Mouse (Mus musculus) kidney, adult 2 months (tissue): ENCODE measurements around the gene Wdr93. TPM values are rescaled to one million over a fixed set of nuclear protein-coding genes. Genes with fewer than 3 reads are reported as not detected.

ENCODE experiments used
- DNase-seq: peaks from one replicate; pipeline ENCODE4 v3.0.0; 2021
- H3K27ac ChIP-seq: fragments of 200-500 bp; 2 replicates; pipeline ENCODE4 v1.5.1; 2012; ENCODE audit warnings: low read depth, low read length, control low read depth, inconsistent platforms; ENCODE audit not compliant: insufficient read depth
- H3K27me3 ChIP-seq: fragments of 200-500 bp; replicated peaks from 2 replicates; pipeline ENCODE4 v1.6.1; 2012; ENCODE audit warnings: mild to moderate bottlenecking, moderate library complexity, low read length, inconsistent platforms; ENCODE audit not compliant: control insufficient read depth, insufficient read depth
- H3K36me3 ChIP-seq: fragments of 200-500 bp; 2 replicates; pipeline ENCODE4 v1.6.1; 2012; ENCODE audit warnings: mild to moderate bottlenecking, moderate library complexity, low read length, inconsistent platforms; ENCODE audit not compliant: control insufficient read depth, insufficient read depth
- H3K4me1 ChIP-seq: fragments of 200-500 bp; 2 replicates; pipeline ENCODE4 v1.6.1; 2011; ENCODE audit warnings: low read length; ENCODE audit not compliant: control insufficient read depth, insufficient read depth
- H3K4me3 ChIP-seq: fragments of 200-500 bp; 2 replicates; pipeline ENCODE4 v1.5.1; 2011; ENCODE audit warnings: mild to moderate bottlenecking, low read depth, low read length, control low read depth; ENCODE audit not compliant: insufficient read depth
- CTCF ChIP-seq: fragments of 200-500 bp; conservative IDR thresholded peaks from 2 replicates; pipeline ENCODE4 v1.5.1; 2011; ENCODE audit warnings: low read depth, mild to moderate bottlenecking, control low read depth, low read length, moderate library complexity, mixed read lengths; ENCODE audit not compliant: insufficient read depth, insufficient read length
- POLR2A ChIP-seq: fragments of 200-500 bp; IDR thresholded peaks from one replicate; pipeline ENCODE4 v1.6.1; 2011; ENCODE audit warnings: low read depth, low read length, control low read depth
- WGBS: fragments of 180-500 bp; shearing (Covaris S2); methylation state at CpG from one replicate; pipeline ENCODE4 v1.1.7; 2018; 5-methylcytosine and 5-hydroxymethylcytosine counted together
- polyA plus RNA-seq: library from polyadenylated mRNA; depleted of rRNA; stranded (reverse); fragments of >200 nt; gene quantifications from 2 replicates; pipeline ENCODE4 v1.2.3, GENCODE M21; 2012; rRNA removed

Gene Wdr93
- polyA plus RNA-seq, 1 experiment, result 1.1 TPM

DNA sequence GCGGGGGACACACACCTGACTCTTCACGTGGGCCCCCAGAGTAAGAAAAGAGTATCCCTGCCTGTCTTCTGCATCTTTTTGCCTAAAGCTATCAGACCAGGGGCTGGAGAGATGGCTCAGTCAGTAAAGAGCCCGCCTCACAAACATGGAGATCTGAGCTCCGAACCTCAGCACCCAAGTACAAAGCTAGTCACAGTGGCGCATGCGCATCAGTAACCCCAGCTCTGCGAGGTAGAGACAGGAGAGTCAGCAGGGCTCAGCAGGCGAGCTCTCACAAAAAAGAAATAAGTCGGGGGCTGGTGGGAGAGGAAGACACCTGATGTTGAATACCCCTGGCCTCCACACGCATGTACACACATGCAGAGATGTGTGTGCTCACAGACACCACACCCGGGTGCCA lies 77.0 kb downstream of the Wdr93 start:
- WGBS, result 82% methylated on average over 11 of the region's 11 CpGs
- Histone ChIP-seq H3K27ac (no peak overlapping the region), H3K4me3 (no peak overlapping the region), H3K4me1 (no peaks in the 10 kb centered on the region), H3K27me3 (no peaks in the 10 kb centered on the region), H3K36me3 (no peaks in the 10 kb centered on the region)
- DNase-seq, result no peak
- no peak for TF ChIP-seq POLR2A
- TF ChIP-seq CTCF, result no peak

DNA sequence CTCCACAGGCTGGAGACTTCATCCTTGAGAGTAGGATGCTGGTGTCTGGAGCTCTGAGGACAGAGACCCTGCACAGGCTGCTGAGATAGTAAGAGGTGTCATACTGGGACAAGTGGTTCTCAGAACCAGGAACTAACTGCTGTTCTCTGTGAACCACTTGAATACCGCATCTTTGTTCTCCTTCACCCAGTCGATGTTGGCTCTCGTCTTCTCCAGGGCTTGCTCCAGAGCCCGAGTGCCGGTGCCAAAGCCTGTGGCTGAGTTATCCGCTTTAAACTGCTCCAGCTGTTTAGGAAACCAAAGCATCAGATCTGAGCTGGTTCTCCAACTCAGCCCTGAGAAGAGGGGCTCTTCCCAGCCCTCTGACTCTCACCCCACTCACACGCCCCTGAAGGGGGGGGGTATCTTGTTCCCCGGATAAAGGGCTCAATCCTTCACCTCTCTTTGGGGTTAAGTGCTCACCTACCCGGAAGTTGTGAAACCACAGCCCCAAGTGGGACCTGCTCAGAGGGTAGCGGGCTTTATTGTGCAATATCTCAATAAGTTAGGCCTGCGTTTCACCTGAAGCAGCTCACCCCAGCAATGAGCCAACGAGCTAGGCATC lies 79.2 kb downstream of the Wdr93 start:
- H3K4me1 ChIP-seq, result no peaks in the 10 kb centered on the region
- H3K27me3 ChIP-seq, result no peaks in the 10 kb centered on the region
- WGBS, result 81% methylated on average over 12 of the region's 12 CpGs
- TF ChIP-seq CTCF, result no peak
- TF ChIP-seq POLR2A, result no peak
- no peak overlapping the region for H3K4me3 ChIP-seq
- no peak for DNase-seq
- H3K27ac ChIP-seq, result no peak overlapping the region
- peaks cover 2% of the 10 kb centered on the region; the same call in 1 of the 2 replicates for H3K36me3 ChIP-seq

- 58% methylated on average over 3 of the region's 3 CpGs for WGBS
- Histone ChIP-seq H3K36me3 (peaks cover 2% of the 10 kb centered on the region; the same call in 1 of the 2 replicates), H3K4me1 (peaks cover 4% of the 10 kb centered on the region; the same call in 1 of the 2 replicates), H3K27ac (no peak overlapping the region), H3K27me3 (no peaks in the 10 kb centered on the region), H3K4me3 (no peak overlapping the region)
- no peak for TF ChIP-seq CTCF
- TF ChIP-seq POLR2A, result no peak
- DNase-seq, result peak; percentile 90
These were observed 85.4 kb downstream of the Wdr93 start for GRCm38 (mm10) chr7:79828341-79828740.

DNA sequence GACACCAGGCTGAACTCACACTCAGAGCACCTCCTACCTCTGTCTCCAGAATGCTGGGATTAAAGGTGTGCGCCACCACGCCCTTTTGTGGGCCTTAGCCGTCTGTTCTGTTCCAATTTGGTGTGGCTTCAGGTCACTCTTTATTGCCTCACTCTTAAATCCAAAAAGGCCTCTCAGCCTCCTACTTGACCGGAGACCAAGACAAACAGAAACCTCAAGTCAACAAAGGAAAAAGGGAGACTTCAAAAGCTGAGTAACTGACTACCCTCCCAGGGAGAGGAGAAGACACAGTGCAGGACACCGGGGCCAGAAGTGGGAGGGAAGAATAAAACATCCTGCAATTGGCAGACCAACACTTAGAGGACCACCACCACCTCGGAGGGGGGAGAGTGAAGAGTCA lies 88.2 kb downstream of the Wdr93 start:
- no peak for TF ChIP-seq POLR2A
- TF ChIP-seq CTCF, result no peak
- H3K4me1 ChIP-seq, result peaks cover 12% of the 10 kb centered on the region; the same call in 1 of the 2 replicates
- 0 out of 2 replicates have a peak overlapping the region, but pooled peaks have one; percentile 6 for H3K27ac ChIP-seq
- 53% methylated on average over 6 of the region's 6 CpGs for WGBS
- H3K4me3 ChIP-seq, result no peak overlapping the region
- H3K27me3 ChIP-seq, result no peaks in the 10 kb centered on the region
- peak; percentile 15 for DNase-seq
- H3K36me3 ChIP-seq, result peaks cover 2% of the 10 kb centered on the region; the same call in 1 of the 2 replicates

GRCm38 (mm10) chr7:79831585-79831984 lies 88.6 kb downstream of the Wdr93 start:
- H3K4me1 ChIP-seq, result peaks cover 12% of the 10 kb centered on the region; the same call in 1 of the 2 replicates
- no peaks in the 10 kb centered on the region for H3K27me3 ChIP-seq
- DNase-seq, result peak; percentile 68
- H3K36me3 ChIP-seq, result no peaks in the 10 kb centered on the region; the same call in 1 of the 2 replicates
- H3K4me3 ChIP-seq, result no peak overlapping the region
- 35% methylated on average over 6 of the region's 6 CpGs for WGBS
- TF ChIP-seq CTCF, result no peak
- TF ChIP-seq POLR2A, result no peak
- peak overlapping the region; percentile 43; the same call in 1 of the 2 replicates for H3K27ac ChIP-seq

DNA sequence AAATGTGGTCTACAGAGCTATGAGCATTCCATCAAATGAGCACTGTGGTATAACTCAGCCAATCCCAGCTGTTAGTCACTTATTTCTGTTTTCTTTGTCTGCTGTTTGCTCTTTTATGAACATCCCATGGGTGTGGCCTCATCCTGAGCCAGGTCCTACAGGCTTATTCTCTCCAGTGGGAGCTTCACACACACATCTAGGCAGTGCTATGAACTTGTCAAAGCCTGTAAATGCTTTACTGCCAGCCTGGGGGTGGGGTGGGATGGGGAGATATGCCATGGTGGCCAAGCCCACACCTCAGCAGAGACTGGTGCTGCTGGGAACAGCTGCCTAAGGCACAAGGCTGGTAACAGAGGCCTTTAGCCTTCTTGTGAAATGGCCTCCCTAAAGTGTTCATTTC lies 90.0 kb downstream of the Wdr93 start:
- no peak overlapping the region for H3K27ac ChIP-seq
- TF ChIP-seq POLR2A (no peak), CTCF (no peak)
- no peaks in the 10 kb centered on the region for H3K27me3 ChIP-seq
- H3K4me1 ChIP-seq, result peaks cover 11% of the 10 kb centered on the region; the same call in 1 of the 2 replicates
- no peak overlapping the region for H3K4me3 ChIP-seq
- no peak for DNase-seq
- H3K36me3 ChIP-seq, result no peaks in the 10 kb centered on the region

DNA sequence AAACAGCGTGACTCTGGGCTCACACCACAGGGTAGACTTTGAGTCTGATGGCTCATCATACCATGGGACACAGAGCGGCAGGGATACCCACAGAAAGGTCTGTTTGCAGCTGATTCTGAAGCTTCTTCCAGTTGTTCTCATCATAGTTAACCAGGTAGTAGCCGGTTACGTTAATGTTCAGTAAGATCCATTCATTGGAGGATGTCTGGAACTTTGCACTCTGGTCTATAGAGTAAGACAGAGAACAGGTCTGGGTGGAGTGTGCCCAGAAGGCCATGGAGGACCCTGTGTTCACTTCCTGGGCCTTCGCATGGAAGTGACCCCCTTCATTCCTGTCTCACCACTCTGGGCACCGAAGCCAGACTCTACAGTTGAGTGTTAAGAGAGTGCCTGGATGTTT lies 92.2 kb downstream of the Wdr93 start:
- no peaks in the 10 kb centered on the region for H3K27me3 ChIP-seq
- no peak overlapping the region for H3K4me3 ChIP-seq
- H3K27ac ChIP-seq, result peak overlapping the region; percentile 28; the same call in 1 of the 2 replicates
- TF ChIP-seq CTCF (no peak), POLR2A (no peak)
- 66% methylated on average over 6 of the region's 6 CpGs for WGBS
- peak; percentile 57 for DNase-seq
- H3K36me3 ChIP-seq, result no peaks in the 10 kb centered on the region
- peaks cover 9% of the 10 kb centered on the region; the same call in 1 of the 2 replicates for H3K4me1 ChIP-seq

Other genes starting within 250 kb of the Wdr93 start
- gene Rhcg, start 125.5 kb upstream of the Wdr93 start, polyA plus RNA-seq, result 170 and 188 TPM in 2 replicates
- 0.03 and 0.11 TPM in 2 replicates for gene Ticrr, start 83.0 kb upstream of the Wdr93 start, polyA plus RNA-seq
- gene Kif7, start 27.4 kb upstream of the Wdr93 start, polyA plus RNA-seq, result 0.81 and 0.92 TPM in 2 replicates
- 58.4 and 72.2 TPM in 2 replicates for gene Plin1, start 10.3 kb upstream of the Wdr93 start, polyA plus RNA-seq
- 40.6 and 41.0 TPM in 2 replicates for gene Pex11a, start within 50 bp of the Wdr93 start, polyA plus RNA-seq
- 0.07 TPM in 1 of 2 replicates, not detected in the other for gene Mesp1, start 50.6 kb downstream of the Wdr93 start, polyA plus RNA-seq
- gene Mesp2, start 67.6 kb downstream of the Wdr93 start, polyA plus RNA-seq, result 0.28 and 0.35 TPM in 2 replicates
- 170 and 175 TPM in 2 replicates for gene Anpep, start 117.9 kb downstream of the Wdr93 start, polyA plus RNA-seq
- gene Ap3s2, start 177.5 kb downstream of the Wdr93 start, polyA plus RNA-seq, result 18.0 and 19.6 TPM in 2 replicates
- gene Arpin, start 192.2 kb downstream of the Wdr93 start, polyA plus RNA-seq, result 15.4 and 17.0 TPM in 2 replicates